Mouse (Mus musculus): ENCODE data around the gene Col1a1. TPM values are rescaled to one million over a fixed set of nuclear protein-coding genes. Genes with fewer than 3 reads are reported as not detected.

The Col1a1 gene
- total and polyA plus RNA-seq, 2 experiments from 2014 or later = 44.7 to 65.4 TPM

DNA sequence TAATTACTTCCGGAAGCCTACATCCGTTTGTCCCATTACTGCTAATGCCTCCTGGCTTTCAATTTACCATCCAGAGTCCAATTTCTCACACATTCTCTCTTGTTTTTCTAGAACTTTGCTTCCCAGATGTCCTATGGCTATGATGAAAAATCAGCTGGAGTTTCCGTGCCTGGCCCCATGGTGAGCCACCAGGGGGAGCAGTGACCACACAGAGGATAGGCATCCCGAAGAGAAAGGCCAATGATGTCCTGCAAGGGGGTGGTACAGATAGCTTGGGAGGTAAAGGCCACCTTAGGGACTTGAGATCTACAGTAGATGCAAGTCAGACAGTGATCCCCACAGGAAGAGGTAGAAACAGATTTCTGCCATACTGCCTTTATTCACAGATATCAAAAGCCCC, 3.3 kb downstream of the Col1a1 start:
- H3K27ac ChIP-seq (ENCODE audit: low read depth, low read length) = no peak overlapping the region
- ATAC-seq (ENCODE audit: low FRiP score) (no peak), DNase-seq (ENCODE audit: low spot score) (peak; percentile 72)
- H3K4me3 ChIP-seq (ENCODE audit: low read depth, low read length) = no peak overlapping the region
- 22% methylated on average over 4 of the region's 4 CpGs for WGBS
- TF ChIP-seq CTCF (IDR thresholded peaks at IDR 0.05) = peak; percentile 95
- no peak overlapping the region for H3K4me2 ChIP-seq (ENCODE audit: low read depth, low read length, poor library complexity, severe bottlenecking)
- no peak overlapping the region for H3K9ac ChIP-seq (replicated peaks; ENCODE audit: low read length, poor library complexity, severe bottlenecking)
- peaks cover 3% of the 10 kb centered on the region; the same call in 1 of the 2 replicates for H3K4me1 ChIP-seq (ENCODE audit: insufficient read depth, low read length)
- no peaks in the 10 kb centered on the region for H3K9me3 ChIP-seq (ENCODE audit: low read length)
- H3K36me3 ChIP-seq (ENCODE audit: insufficient read depth, low read length) = no peaks in the 10 kb centered on the region
- peaks cover 38% of the 10 kb centered on the region for H3K27me3 ChIP-seq (ENCODE audit: insufficient read depth, low read length)

DNA sequence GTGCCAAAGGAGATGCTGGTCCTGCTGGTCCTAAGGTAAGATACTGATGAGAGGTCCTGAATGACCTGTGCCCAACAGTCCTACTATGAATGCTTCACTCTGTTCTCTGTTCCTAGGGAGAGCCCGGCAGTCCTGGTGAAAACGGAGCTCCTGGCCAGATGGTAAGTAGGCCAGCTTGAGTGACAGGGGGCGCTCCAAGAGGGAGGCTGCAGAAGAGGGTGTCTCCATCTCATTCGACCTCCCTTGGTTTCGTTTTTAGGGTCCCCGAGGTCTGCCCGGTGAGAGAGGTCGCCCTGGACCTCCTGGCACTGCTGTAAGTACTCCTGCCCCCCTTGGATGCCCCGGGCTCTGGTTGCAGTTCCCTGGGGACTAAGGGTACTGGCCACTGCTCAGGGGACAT, 5.1 kb downstream of the Col1a1 start:
- TF ChIP-seq CTCF (IDR thresholded peaks at IDR 0.05) = no peak
- DNase-seq (ENCODE audit: low spot score) (no peak), ATAC-seq (ENCODE audit: low FRiP score) (no peak)
- H3K27me3 ChIP-seq (ENCODE audit: insufficient read depth, low read length) = peaks cover 28% of the 10 kb centered on the region
- no peaks in the 10 kb centered on the region for H3K36me3 ChIP-seq (ENCODE audit: insufficient read depth, low read length)
- WGBS = 50% methylated on average over 9 of the region's 9 CpGs
- peaks cover 3% of the 10 kb centered on the region; the same call in 1 of the 2 replicates for H3K4me1 ChIP-seq (ENCODE audit: insufficient read depth, low read length)
- H3K9me3 ChIP-seq (ENCODE audit: low read length) = no peaks in the 10 kb centered on the region
- no peak overlapping the region for H3K4me3 ChIP-seq (ENCODE audit: low read depth, low read length)
- H3K9ac ChIP-seq (replicated peaks; ENCODE audit: low read length, poor library complexity, severe bottlenecking) = no peak overlapping the region
- no peak overlapping the region for H3K4me2 ChIP-seq (ENCODE audit: low read depth, low read length, poor library complexity, severe bottlenecking)
- no peak overlapping the region for H3K27ac ChIP-seq (ENCODE audit: low read depth, low read length)

DNA sequence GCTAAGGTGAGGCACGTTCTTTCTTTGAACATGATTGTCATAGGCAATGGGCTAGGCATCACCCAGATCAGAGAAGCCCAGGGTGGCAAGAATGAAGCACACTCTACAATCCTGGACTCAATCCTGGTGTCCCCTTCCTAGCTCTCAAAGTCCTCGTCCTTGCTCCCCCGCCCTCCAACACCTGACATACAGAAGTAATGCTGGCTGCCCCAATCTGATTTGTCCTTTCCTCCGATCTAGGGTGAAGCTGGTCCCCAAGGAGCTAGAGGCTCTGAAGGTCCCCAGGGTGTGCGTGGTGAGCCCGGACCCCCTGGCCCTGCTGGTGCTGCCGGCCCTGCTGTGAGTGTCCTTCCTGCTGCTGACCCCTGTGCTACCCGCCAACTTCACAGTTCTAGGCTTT, 5.8 kb downstream of the Col1a1 start:
- Histone ChIP-seq H3K27me3 (ENCODE audit: insufficient read depth, low read length) (peaks cover 22% of the 10 kb centered on the region), H3K9me3 (ENCODE audit: low read length) (no peaks in the 10 kb centered on the region), H3K36me3 (ENCODE audit: insufficient read depth, low read length) (no peaks in the 10 kb centered on the region), H3K27ac (ENCODE audit: low read depth, low read length) (no peak overlapping the region), H3K4me1 (ENCODE audit: insufficient read depth, low read length) (peaks cover 3% of the 10 kb centered on the region; the same call in 1 of the 2 replicates), H3K4me2 (ENCODE audit: low read depth, low read length, poor library complexity, severe bottlenecking) (no peak overlapping the region), H3K4me3 (ENCODE audit: low read depth, low read length) (no peak overlapping the region), H3K9ac (replicated peaks; ENCODE audit: low read length, poor library complexity, severe bottlenecking) (no peak overlapping the region)
- TF ChIP-seq CTCF (IDR thresholded peaks at IDR 0.05) = no peak
- ATAC-seq (ENCODE audit: low FRiP score) (no peak), DNase-seq (ENCODE audit: low spot score) (no peak)
- WGBS = 77% methylated on average over 8 of the region's 8 CpGs

DNA sequence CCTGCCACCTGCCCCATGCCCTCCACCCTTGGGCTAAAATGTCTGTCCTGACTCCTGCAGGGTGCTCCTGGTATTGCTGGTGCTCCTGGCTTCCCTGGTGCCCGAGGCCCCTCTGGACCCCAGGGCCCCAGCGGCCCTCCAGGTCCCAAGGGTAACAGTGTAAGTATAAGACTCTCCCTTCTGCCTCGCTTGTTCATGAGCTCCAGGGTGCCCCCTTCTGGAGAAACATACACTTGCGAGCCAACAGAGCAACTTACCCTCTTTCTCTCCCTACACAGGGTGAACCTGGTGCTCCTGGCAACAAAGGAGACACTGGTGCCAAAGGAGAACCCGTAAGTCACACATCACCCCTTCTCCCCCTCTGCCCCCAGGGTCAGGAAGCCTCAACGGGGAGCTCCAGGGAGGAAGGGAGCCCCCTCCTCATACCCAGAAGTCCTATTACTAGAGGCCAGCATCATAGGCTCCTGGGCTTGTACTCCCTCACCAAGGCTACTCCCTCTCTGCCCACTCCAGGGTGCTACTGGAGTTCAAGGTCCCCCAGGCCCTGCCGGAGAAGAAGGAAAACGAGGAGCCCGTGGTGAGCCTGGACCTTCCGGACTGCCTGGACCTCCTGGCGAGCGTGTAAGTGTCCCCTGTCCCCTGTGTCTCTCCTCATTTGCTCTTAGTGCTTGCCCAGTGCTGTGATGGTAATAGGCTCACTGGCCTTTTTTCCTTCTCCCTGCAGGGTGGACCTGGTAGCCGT, 6.4 kb downstream of the Col1a1 start:
- 47% methylated on average over 13 of the region's 13 CpGs for WGBS

DNA sequence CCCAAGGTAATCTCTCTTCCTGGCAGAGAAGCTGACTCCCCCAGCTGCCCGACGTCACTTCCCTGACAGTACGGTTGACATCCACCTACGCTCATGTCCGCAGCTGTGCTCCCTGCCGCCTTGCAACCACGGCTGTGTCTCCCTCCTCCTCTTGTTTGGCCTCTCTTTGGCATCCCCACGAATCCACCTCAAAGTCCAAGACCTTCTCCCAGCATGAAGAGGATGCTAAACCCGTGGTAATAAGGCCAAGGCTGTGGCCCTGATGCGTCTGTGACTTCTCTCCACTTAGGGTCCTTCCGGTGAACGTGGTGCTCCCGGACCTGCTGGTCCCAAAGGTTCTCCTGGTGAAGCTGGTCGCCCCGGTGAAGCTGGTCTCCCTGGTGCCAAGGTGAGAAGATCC, 7.0 kb downstream of the Col1a1 start:
- no peak for TF ChIP-seq CTCF (IDR thresholded peaks at IDR 0.05)
- Histone ChIP-seq H3K36me3 (ENCODE audit: insufficient read depth, low read length) (no peaks in the 10 kb centered on the region), H3K9me3 (ENCODE audit: low read length) (no peaks in the 10 kb centered on the region), H3K4me2 (ENCODE audit: low read depth, low read length, poor library complexity, severe bottlenecking) (no peak overlapping the region), H3K9ac (replicated peaks; ENCODE audit: low read length, poor library complexity, severe bottlenecking) (no peak overlapping the region), H3K4me1 (ENCODE audit: insufficient read depth, low read length) (no peaks in the 10 kb centered on the region), H3K4me3 (ENCODE audit: low read depth, low read length) (no peak overlapping the region), H3K27me3 (ENCODE audit: insufficient read depth, low read length) (peaks cover 13% of the 10 kb centered on the region), H3K27ac (ENCODE audit: low read depth, low read length) (no peak overlapping the region)
- DNase-seq (ENCODE audit: low spot score) (no peak), ATAC-seq (ENCODE audit: low FRiP score) (no peak)
- WGBS = 80% methylated on average over 15 of the region's 15 CpGs

More for the DNA sequence above, 6.4 kb downstream of the Col1a1 start:
- H3K4me2 ChIP-seq (ENCODE audit: low read depth, low read length, poor library complexity, severe bottlenecking) = no peak overlapping the region
- no peak overlapping the region for H3K4me3 ChIP-seq (ENCODE audit: low read depth, low read length)
- H3K27me3 ChIP-seq (ENCODE audit: insufficient read depth, low read length) = peaks cover 19% of the 10 kb centered on the region
- peak; percentile 49 for TF ChIP-seq CTCF (IDR thresholded peaks at IDR 0.05)
- H3K4me1 ChIP-seq (ENCODE audit: insufficient read depth, low read length) = peaks cover 3% of the 10 kb centered on the region; the same call in 1 of the 2 replicates
- ATAC-seq (ENCODE audit: low FRiP score) = no peak
- no peak for DNase-seq (ENCODE audit: low spot score)
- H3K9me3 ChIP-seq (ENCODE audit: low read length) = no peaks in the 10 kb centered on the region
- no peak overlapping the region for H3K9ac ChIP-seq (replicated peaks; ENCODE audit: low read length, poor library complexity, severe bottlenecking)
- no peaks in the 10 kb centered on the region for H3K36me3 ChIP-seq (ENCODE audit: insufficient read depth, low read length)
- no peak overlapping the region for H3K27ac ChIP-seq (ENCODE audit: low read depth, low read length)

DNA sequence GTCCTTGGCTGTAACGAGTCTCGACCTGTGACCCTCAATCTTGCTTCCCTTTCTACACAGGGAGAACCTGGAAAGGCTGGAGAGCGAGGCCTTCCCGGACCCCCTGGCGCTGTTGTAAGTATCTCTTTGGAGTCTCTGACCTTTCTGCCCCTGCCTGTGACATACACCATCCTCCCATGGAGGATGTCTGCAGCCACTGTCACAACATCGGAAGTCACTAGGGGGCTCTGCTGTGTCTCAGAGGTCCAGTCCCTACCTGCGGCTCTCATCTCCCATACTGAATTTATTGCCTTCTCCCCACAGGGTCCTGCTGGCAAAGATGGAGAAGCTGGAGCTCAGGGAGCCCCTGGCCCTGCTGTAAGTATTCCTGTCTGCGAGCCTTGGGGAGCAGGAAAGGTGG, 8.3 kb downstream of the Col1a1 start:
- H3K27me3 ChIP-seq (ENCODE audit: insufficient read depth, low read length) = peaks cover 9% of the 10 kb centered on the region; the same call in 1 of the 2 replicates
- WGBS = 25% methylated on average over 8 of the region's 8 CpGs
- no peak overlapping the region for H3K27ac ChIP-seq (ENCODE audit: low read depth, low read length)
- no peaks in the 10 kb centered on the region for H3K9me3 ChIP-seq (ENCODE audit: low read length)
- no peak overlapping the region for H3K9ac ChIP-seq (replicated peaks; ENCODE audit: low read length, poor library complexity, severe bottlenecking)
- peak; percentile 25 for TF ChIP-seq CTCF (IDR thresholded peaks at IDR 0.05)
- no peak for DNase-seq (ENCODE audit: low spot score)
- no peak overlapping the region for H3K4me2 ChIP-seq (ENCODE audit: low read depth, low read length, poor library complexity, severe bottlenecking)
- ATAC-seq (ENCODE audit: low FRiP score) = no peak
- H3K4me3 ChIP-seq (ENCODE audit: low read depth, low read length) = no peak overlapping the region
- H3K36me3 ChIP-seq (ENCODE audit: insufficient read depth, low read length) = no peaks in the 10 kb centered on the region
- no peaks in the 10 kb centered on the region for H3K4me1 ChIP-seq (ENCODE audit: insufficient read depth, low read length)

Measured in midbrain, postnatal 0 days (tissue).